Mouse (Mus musculus): ENCODE results near the gene Slc9a3r2. TPM values are rescaled to one million over a fixed set of nuclear protein-coding genes. Genes with fewer than 3 reads are reported as not detected.

The Slc9a3r2 gene
- total and polyA plus RNA-seq, 2 experiments from 2014 or later: 60.6 to 91.1 TPM

- ATAC-seq (peak; percentile 39), DNase-seq (ENCODE audit: low spot score) (peak; percentile 49)
- H3K9me3 ChIP-seq (ENCODE audit: low read length): no peaks in the 10 kb centered on the region
- peak overlapping the region; percentile 84 for H3K27ac ChIP-seq
- no peak for TF ChIP-seq CTCF (IDR thresholded peaks at IDR 0.05; ENCODE audit: low read depth)
- H3K4me2 ChIP-seq (ENCODE audit: low read depth, low read length): peak overlapping the region; percentile 89
- peak overlapping the region; percentile 64 for H3K9ac ChIP-seq (replicated peaks; ENCODE audit: low read length)
- peak overlapping the region; percentile 63 for H3K4me3 ChIP-seq (ENCODE audit: low read length)
- WGBS: 11% methylated on average over 22 of the region's 22 CpGs
- H3K36me3 ChIP-seq (ENCODE audit: insufficient read depth, low read length): peaks cover 25% of the 10 kb centered on the region
- peaks cover 4% of the 10 kb centered on the region; the same call in 1 of the 2 replicates for H3K4me1 ChIP-seq (ENCODE audit: insufficient read depth, low read length)
- H3K27me3 ChIP-seq (ENCODE audit: insufficient read depth, low read length): no peaks in the 10 kb centered on the region
These were observed 17.2 kb downstream of the Slc9a3r2 start for GRCm38 (mm10) chr17:24632813-24633449.

DNA sequence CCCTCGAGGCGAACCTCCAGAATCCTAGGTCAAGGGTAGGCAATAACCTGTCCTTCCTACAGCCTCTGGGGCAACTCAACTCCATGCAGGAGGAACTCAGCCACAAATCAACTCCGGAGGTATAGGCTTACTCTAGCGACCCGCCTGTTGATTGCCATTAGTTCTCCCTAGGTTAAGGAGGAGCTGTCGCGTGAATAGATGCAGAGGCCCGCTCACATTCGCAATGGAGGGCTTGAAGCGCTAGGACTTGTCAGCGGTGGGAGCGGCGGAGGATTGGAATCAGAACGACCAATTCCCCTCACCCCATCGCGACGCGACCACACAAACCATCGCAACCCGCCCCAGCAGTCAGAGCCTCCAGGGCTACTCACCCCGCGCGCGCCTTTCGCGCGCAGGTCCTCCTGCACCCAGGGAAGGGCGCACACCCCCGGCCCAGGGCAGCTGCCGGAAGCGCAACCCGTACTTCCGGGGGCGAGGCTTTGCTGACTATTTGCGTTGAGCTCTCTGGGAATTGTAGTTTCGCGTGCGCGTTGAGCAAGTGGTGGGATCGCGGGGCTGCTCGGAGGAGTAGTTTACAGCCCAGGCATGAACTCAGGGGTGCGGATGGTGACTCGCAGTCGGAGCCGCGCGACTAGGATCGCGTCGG is 17.8 kb downstream of the Slc9a3r2 start, which contains the start of the genes Tsc2 and Nthl1:
Gene Tsc2, minus strand, starts transcription at position 464 of the 646 bp plus-strand sequence.
Gene Nthl1, plus strand, starts transcription at position 514 of the 646 bp plus-strand sequence.
- TF ChIP-seq CTCF (IDR thresholded peaks at IDR 0.05; ENCODE audit: low read depth): no peak
- peak; percentile 94 for DNase-seq (ENCODE audit: low spot score)
- Histone ChIP-seq H3K27ac (peak within 1 kb of the TSS; percentile 84), H3K9me3 (ENCODE audit: low read length) (no peaks in the 10 kb centered on the region), H3K9ac (replicated peaks; ENCODE audit: low read length) (peak within 1 kb of the TSS; percentile 64), H3K36me3 (ENCODE audit: insufficient read depth, low read length) (peaks cover 30% of the 10 kb centered on the region), H3K4me3 (ENCODE audit: low read length) (peak within 1 kb of the TSS; percentile 63), H3K4me2 (ENCODE audit: low read depth, low read length) (peak within 1 kb of the TSS; percentile 89), H3K4me1 (ENCODE audit: insufficient read depth, low read length) (peaks cover 4% of the 10 kb centered on the region; the same call in 1 of the 2 replicates), H3K27me3 (ENCODE audit: insufficient read depth, low read length) (no peaks in the 10 kb centered on the region)
- ATAC-seq: peak; percentile 92
- 2% methylated on average over 51 of the region's 51 CpGs for WGBS

GRCm38 (mm10) chr17:24630072-24630471 is 20.1 kb downstream of the Slc9a3r2 start:
- H3K4me2 ChIP-seq (ENCODE audit: low read depth, low read length): no peak overlapping the region
- ATAC-seq: no peak
- no peak for TF ChIP-seq CTCF (IDR thresholded peaks at IDR 0.05; ENCODE audit: low read depth)
- no peaks in the 10 kb centered on the region for H3K27me3 ChIP-seq (ENCODE audit: insufficient read depth, low read length)
- no peak overlapping the region for H3K4me3 ChIP-seq (ENCODE audit: low read length)
- peaks cover 4% of the 10 kb centered on the region; the same call in 1 of the 2 replicates for H3K4me1 ChIP-seq (ENCODE audit: insufficient read depth, low read length)
- H3K9ac ChIP-seq (replicated peaks; ENCODE audit: low read length): no peak overlapping the region
- H3K27ac ChIP-seq: no peak overlapping the region
- WGBS: 89% methylated on average over 14 of the region's 14 CpGs
- peaks cover 44% of the 10 kb centered on the region for H3K36me3 ChIP-seq (ENCODE audit: insufficient read depth, low read length)
- DNase-seq (ENCODE audit: low spot score): no peak
- H3K9me3 ChIP-seq (ENCODE audit: low read length): no peaks in the 10 kb centered on the region

GRCm38 (mm10) chr17:24628646-24629045 is 21.5 kb downstream of the Slc9a3r2 start:
- H3K4me1 ChIP-seq (ENCODE audit: insufficient read depth, low read length): peaks cover 4% of the 10 kb centered on the region; the same call in 1 of the 2 replicates
- WGBS: 48% methylated on average over 5 of the region's 5 CpGs
- H3K9ac ChIP-seq (replicated peaks; ENCODE audit: low read length): no peak overlapping the region
- no peaks in the 10 kb centered on the region for H3K27me3 ChIP-seq (ENCODE audit: insufficient read depth, low read length)
- H3K36me3 ChIP-seq (ENCODE audit: insufficient read depth, low read length): peaks cover 58% of the 10 kb centered on the region
- DNase-seq (ENCODE audit: low spot score) (peak; percentile 56), ATAC-seq (no peak)
- H3K4me2 ChIP-seq (ENCODE audit: low read depth, low read length): no peak overlapping the region
- H3K4me3 ChIP-seq (ENCODE audit: low read length): no peak overlapping the region
- H3K9me3 ChIP-seq (ENCODE audit: low read length): no peaks in the 10 kb centered on the region
- TF ChIP-seq CTCF (IDR thresholded peaks at IDR 0.05; ENCODE audit: low read depth): peak; percentile 95
- H3K27ac ChIP-seq: no peak overlapping the region

DNA sequence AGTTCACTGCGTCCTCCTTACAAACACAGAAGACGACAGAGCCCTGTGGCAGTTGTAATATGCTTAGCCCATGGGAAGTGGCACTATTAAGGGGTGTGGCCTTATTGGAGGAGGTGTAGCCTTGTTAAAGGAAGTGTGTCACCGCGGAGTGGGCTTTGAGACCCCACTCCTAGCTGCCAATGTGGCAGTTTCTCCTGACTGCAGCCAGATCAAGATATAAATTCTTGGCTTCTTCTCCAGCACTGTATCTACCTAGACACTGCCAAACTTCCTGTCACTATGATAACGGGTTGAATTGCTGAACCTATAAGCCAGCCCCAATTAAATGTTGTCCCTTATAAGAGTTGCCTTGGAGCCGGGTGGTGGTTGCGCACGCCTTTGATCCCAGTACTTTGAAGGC is 24.7 kb downstream of the Slc9a3r2 start:
- DNase-seq (ENCODE audit: low spot score) (no peak), ATAC-seq (no peak)
- H3K27ac ChIP-seq: no peak overlapping the region
- no peak overlapping the region for H3K4me2 ChIP-seq (ENCODE audit: low read depth, low read length)
- no peak overlapping the region for H3K9ac ChIP-seq (replicated peaks; ENCODE audit: low read length)
- no peaks in the 10 kb centered on the region for H3K4me1 ChIP-seq (ENCODE audit: insufficient read depth, low read length)
- peaks cover 84% of the 10 kb centered on the region for H3K36me3 ChIP-seq (ENCODE audit: insufficient read depth, low read length)
- H3K9me3 ChIP-seq (ENCODE audit: low read length): no peaks in the 10 kb centered on the region
- no peak overlapping the region for H3K4me3 ChIP-seq (ENCODE audit: low read length)
- no peak for TF ChIP-seq CTCF (IDR thresholded peaks at IDR 0.05; ENCODE audit: low read depth)
- 91% methylated on average over 8 of the region's 8 CpGs for WGBS
- no peaks in the 10 kb centered on the region for H3K27me3 ChIP-seq (ENCODE audit: insufficient read depth, low read length)

DNA sequence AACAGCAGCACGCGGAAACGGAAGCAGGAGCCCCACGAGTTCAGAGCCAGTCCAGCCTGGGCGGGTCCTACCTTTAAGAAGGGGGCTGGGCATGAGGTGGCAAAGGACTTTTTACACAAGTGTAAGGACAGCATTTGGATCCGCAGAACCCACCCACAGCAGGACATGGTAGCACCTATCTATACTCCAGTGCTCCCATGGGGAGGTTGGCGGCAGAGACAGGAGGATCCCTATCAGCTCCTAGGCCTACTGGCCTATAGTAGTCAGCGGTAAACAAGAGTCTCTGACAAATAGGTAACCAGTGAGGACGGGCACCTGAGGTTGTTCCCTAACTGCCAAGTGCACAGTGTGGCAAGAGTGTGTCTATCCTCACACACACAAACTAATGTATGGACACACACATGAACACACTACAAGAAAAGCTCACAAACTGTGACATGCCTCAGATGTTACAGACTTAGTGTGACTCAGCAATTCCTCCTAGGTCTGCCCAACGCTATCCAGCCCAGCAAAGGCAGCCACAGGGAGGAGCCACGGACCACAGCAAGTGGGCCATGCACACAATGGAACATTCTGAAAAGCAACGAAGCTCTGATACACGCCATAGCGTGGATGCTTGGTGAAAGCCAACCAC is 32.4 kb downstream of the Slc9a3r2 start:
- Histone ChIP-seq H3K4me1 (ENCODE audit: insufficient read depth, low read length) (no peaks in the 10 kb centered on the region), H3K9me3 (ENCODE audit: low read length) (no peaks in the 10 kb centered on the region), H3K36me3 (ENCODE audit: insufficient read depth, low read length) (peaks cover 78% of the 10 kb centered on the region), H3K4me3 (ENCODE audit: low read length) (no peak overlapping the region), H3K27ac (no peak overlapping the region), H3K27me3 (ENCODE audit: insufficient read depth, low read length) (no peaks in the 10 kb centered on the region), H3K4me2 (ENCODE audit: low read depth, low read length) (no peak overlapping the region), H3K9ac (replicated peaks; ENCODE audit: low read length) (no peak overlapping the region)
- DNase-seq (ENCODE audit: low spot score) (no peak), ATAC-seq (no peak)
- TF ChIP-seq CTCF (IDR thresholded peaks at IDR 0.05; ENCODE audit: low read depth): no peak
- 86% methylated on average over 14 of the region's 14 CpGs for WGBS

Measured in hindbrain, postnatal 0 days (tissue).